Mouse (Mus musculus) limb, embryonic 14.5 days (tissue): ENCODE results near the gene Bhlha9. TPM values are rescaled to one million over a fixed set of nuclear protein-coding genes. Genes with fewer than 3 reads are reported as not detected.

Source experiments
- ATAC-seq: fragments of 200-750 bp; cut with Nextera tagmentation; 2 replicates; pipeline ENCODE4 v1.8.0; 2017; ENCODE audit warnings: low read depth, moderate number of reproducible peaks, moderate TSS enrichment; ENCODE audit not compliant: low FRiP score
- DNase-seq: peaks from one replicate; pipeline ENCODE4 v3.0.0-alpha.2; 2015; ENCODE audit warnings: low spot score
- H3K27ac ChIP-seq: fragments of 300-500 bp; sonication (generic); replicated peaks from 2 replicates; pipeline ENCODE4 v1.5.1; 2014; ENCODE audit warnings: low read depth, mild to moderate bottlenecking, low read length, moderate library complexity, mixed read lengths
- H3K27me3 ChIP-seq: fragments of 300-500 bp; sonication (generic); 2 replicates; pipeline ENCODE4 v1.6.1; 2014; ENCODE audit warnings: low read length, mixed read lengths; ENCODE audit not compliant: control insufficient read depth, insufficient read depth
- H3K36me3 ChIP-seq: fragments of 300-500 bp; sonication (generic); 2 replicates; pipeline ENCODE4 v1.6.1; 2014; ENCODE audit warnings: mild to moderate bottlenecking, low read length, moderate library complexity, mixed read lengths; ENCODE audit not compliant: control insufficient read depth, insufficient read depth
- H3K4me1 ChIP-seq: fragments of 300-500 bp; sonication (generic); 2 replicates; pipeline ENCODE4 v1.6.1; 2014; ENCODE audit warnings: antibody characterized with exemption, low read length, mixed read lengths; ENCODE audit not compliant: control insufficient read depth, insufficient read depth
- H3K4me2 ChIP-seq: fragments of 300-500 bp; sonication (generic); replicated peaks from 2 replicates; pipeline ENCODE4 v1.6.1; 2014; ENCODE audit warnings: low read depth, mild to moderate bottlenecking, low read length, moderate library complexity; ENCODE audit not compliant: severe bottlenecking
- H3K4me3 ChIP-seq: fragments of 300-500 bp; sonication (generic); replicated peaks from 2 replicates; pipeline ENCODE4 v1.5.1; 2014; ENCODE audit warnings: low read length
- H3K9ac ChIP-seq: fragments of 300-500 bp; sonication (generic); 2 replicates; pipeline ENCODE4 v1.6.1; 2014; ENCODE audit warnings: mild to moderate bottlenecking, low read depth, low read length, moderate library complexity; ENCODE audit not compliant: severe bottlenecking
- H3K9me3 ChIP-seq: fragments of 300-500 bp; sonication (generic); 2 replicates; pipeline ENCODE4 v1.6.1; 2016; ENCODE audit warnings: low read length; ENCODE audit not compliant: control insufficient read depth
- POLR2A ChIP-seq: fragments of 200-500 bp; IDR thresholded peaks from 2 replicates; pipeline ENCODE4 v1.8.0; 2012; ENCODE audit warnings: inconsistent platforms, mild to moderate bottlenecking, moderate library complexity, borderline replicate concordance; ENCODE audit not compliant: insufficient read depth, insufficient read length; ENCODE audit errors: extremely low read depth
- WGBS: fragments of 180-500 bp; shearing (Covaris S2); extraction: QIAGEN DNeasy Blood & Tissue Kit; methylation state at CpG from one replicate; pipeline ENCODE4 v1.1.7; 2014; 5-methylcytosine and 5-hydroxymethylcytosine counted together
- polyA plus RNA-seq, 2 experiments: library from polyadenylated mRNA; depleted of rRNA in 1 of 2; stranded (reverse) in 1 of 2; unstranded in 1 of 2; fragments of >200 nt; fragmentation: Nextera tagmentation in 1 of 2; extraction: Ambion mirVana in 1 of 2; gene quantifications; 2 replicates each; pipeline versions ENCODE4 v1.2.1 to v1.2.3; 2012 to 2014

The Bhlha9 gene
- polyA plus RNA-seq, 2 experiments, result 2.4 to 2.5 TPM

DNA sequence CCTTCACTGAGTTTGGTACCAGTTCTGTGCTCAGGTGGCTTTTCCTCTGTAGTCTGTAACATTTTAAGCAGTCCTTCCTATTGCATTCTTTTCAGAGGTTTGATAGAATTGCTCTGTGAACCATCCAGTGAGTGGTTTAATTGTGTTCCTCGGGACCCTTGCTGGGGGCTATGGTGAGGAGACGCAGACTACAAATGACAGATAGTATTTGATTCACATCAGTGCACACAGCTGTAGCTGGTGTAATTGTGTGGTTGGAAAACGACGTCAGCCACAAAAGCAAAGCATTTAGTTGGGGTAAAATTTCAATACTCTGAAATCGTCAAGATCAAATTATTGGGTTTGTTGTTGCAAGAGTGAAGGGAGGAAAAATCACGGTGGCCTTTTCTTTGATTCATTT, 28.0 kb upstream of the Bhlha9 start:
- DNase-seq (no peak), ATAC-seq (no peak)
- H3K4me2 ChIP-seq, result no peak overlapping the region
- H3K36me3 ChIP-seq, result no peaks in the 10 kb centered on the region
- no peak overlapping the region for H3K27ac ChIP-seq
- H3K27me3 ChIP-seq, result no peaks in the 10 kb centered on the region
- no peaks in the 10 kb centered on the region for H3K9me3 ChIP-seq
- H3K4me3 ChIP-seq, result no peak overlapping the region
- TF ChIP-seq POLR2A, result no peak
- 48% methylated on average over 6 of the region's 6 CpGs for WGBS
- no peak overlapping the region for H3K9ac ChIP-seq
- H3K4me1 ChIP-seq, result peaks cover 14% of the 10 kb centered on the region

DNA sequence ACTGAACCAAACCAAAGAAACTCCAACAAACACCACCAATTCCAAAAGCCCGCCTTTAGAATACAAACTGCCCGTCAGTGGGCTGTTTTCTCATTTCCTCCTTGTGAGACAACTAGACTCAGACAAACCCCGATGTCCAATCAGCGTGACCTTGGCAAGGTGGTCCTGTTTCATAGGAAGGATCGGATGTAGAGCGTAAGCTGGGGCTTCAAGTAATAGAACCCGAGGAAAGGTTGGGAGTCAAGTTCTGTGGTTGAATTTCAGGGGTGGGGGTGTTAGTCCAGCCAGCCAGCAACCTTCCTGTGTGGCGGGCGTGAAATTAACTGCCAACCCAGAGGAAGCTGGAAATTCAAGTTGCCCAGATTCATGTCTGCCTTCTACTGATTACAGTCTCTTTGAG, 27.2 kb upstream of the Bhlha9 start:
- peaks cover 14% of the 10 kb centered on the region for H3K4me1 ChIP-seq
- no peaks in the 10 kb centered on the region for H3K27me3 ChIP-seq
- no peak overlapping the region; the same call in 1 of the 2 replicates for H3K4me2 ChIP-seq
- no peak overlapping the region for H3K27ac ChIP-seq
- no peak for TF ChIP-seq POLR2A
- H3K36me3 ChIP-seq, result no peaks in the 10 kb centered on the region
- no peak overlapping the region for H3K9ac ChIP-seq
- no peaks in the 10 kb centered on the region for H3K9me3 ChIP-seq
- ATAC-seq, result no peak
- DNase-seq, result no peak
- no peak overlapping the region for H3K4me3 ChIP-seq
- WGBS, result 47% methylated on average over 9 of the region's 9 CpGs

DNA sequence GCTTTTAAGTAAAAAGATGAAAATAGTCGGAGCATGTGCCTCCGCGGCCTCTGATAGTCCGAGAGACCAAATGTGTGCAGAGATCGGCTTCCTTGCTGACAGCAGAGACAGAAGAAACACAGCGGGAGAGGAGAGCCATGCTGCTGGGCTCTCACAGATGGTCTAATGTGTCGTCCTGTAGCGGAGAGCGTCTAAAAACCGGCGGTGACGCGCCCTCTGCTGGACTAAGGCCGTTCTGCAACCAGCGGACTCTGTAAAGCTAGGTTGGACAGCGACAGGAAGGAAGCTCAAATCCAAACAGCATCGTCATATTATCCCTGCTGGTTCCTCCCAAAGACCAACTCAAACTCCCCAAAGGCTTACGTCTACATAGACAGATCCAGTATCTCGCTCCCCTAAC, 26.3 kb upstream of the Bhlha9 start:
- Histone ChIP-seq H3K9ac (no peak overlapping the region), H3K4me2 (peak overlapping the region; percentile 60), H3K27ac (no peak overlapping the region), H3K9me3 (no peaks in the 10 kb centered on the region), H3K27me3 (no peaks in the 10 kb centered on the region), H3K36me3 (no peaks in the 10 kb centered on the region), H3K4me1 (peaks cover 14% of the 10 kb centered on the region), H3K4me3 (peak overlapping the region; percentile 25)
- DNase-seq, result peak; percentile 91
- under 1% methylated on average over 19 of the region's 19 CpGs for WGBS
- TF ChIP-seq POLR2A, result 0 out of 2 replicates have a peak, but pooled peaks have one; percentile 33
- ATAC-seq, result peak; percentile 70; the same call in 1 of the 2 replicates

DNA sequence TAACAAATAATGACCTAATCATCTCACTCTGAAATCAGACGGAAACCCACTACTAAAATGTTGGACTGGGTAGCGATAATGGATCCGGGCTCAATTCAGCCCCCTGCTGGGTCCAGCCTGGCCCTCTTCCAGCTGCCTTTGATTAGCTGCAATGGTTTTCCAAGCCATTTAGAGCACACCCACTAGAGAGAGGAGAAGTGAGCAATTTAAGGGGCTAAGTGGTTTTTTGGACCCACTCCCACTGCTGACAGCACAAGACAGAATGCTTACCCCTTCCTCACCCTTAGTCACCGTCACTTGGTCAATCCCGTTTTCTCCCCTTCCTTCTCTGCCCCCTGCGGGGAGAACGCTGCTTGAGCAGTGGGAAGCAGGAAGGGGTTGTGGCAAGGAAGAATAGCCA, 25.2 kb upstream of the Bhlha9 start:
- Histone ChIP-seq H3K27me3 (no peaks in the 10 kb centered on the region), H3K27ac (no peak overlapping the region), H3K9ac (no peak overlapping the region), H3K4me2 (peak overlapping the region; percentile 35), H3K36me3 (no peaks in the 10 kb centered on the region), H3K4me3 (0 out of 2 replicates have a peak overlapping the region, but pooled peaks have one; percentile 5), H3K4me1 (peaks cover 14% of the 10 kb centered on the region), H3K9me3 (no peaks in the 10 kb centered on the region)
- peak; percentile 32 for DNase-seq
- TF ChIP-seq POLR2A, result no peak
- WGBS, result 3% methylated on average over 7 of the region's 7 CpGs
- 0 out of 2 replicates have a peak, but pooled peaks have one; percentile 36 for ATAC-seq

DNA sequence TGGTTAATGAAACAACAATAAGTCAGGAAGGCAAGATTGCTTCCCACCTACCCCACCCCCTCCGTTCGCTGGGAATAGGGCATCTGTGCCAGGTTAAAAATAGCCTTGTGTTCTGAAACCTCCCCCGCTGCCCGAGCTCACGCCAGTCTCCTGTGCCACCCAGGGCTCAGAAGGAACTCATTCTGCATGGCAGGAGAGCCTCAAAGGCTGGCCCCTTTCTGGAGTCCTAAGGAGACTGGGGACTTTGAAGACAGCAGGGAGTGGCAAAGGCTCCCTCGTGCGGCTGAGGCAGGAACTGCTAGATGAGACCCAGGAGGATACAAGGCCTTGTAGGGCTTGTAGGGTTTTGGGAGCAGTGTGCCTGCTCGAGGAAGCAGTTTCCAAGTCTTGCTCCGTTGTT, 24.8 kb upstream of the Bhlha9 start:
- Histone ChIP-seq H3K9ac (no peak overlapping the region), H3K4me3 (0 out of 2 replicates have a peak overlapping the region, but pooled peaks have one; percentile 5), H3K4me2 (peak overlapping the region; percentile 35), H3K27ac (no peak overlapping the region), H3K9me3 (no peaks in the 10 kb centered on the region), H3K4me1 (peaks cover 14% of the 10 kb centered on the region), H3K36me3 (no peaks in the 10 kb centered on the region), H3K27me3 (no peaks in the 10 kb centered on the region)
- DNase-seq (peak; percentile 51), ATAC-seq (no peak)
- no peak for TF ChIP-seq POLR2A
- 8% methylated on average over 9 of the region's 9 CpGs for WGBS
